Mouse (Mus musculus) cortical plate, adult 2 months (tissue): Measurements from ENCODE around the gene Hectd2. TPM values are rescaled to one million over a fixed set of nuclear protein-coding genes. Genes with fewer than 3 reads are reported as not detected.

ENCODE experiments used
- H3K27ac ChIP-seq: fragments of 200-500 bp; 2 replicates; pipeline ENCODE4 v1.5.1; 2012; ENCODE audit warnings: low read length, control low read depth, inconsistent platforms; ENCODE audit not compliant: insufficient read depth
- H3K4me1 ChIP-seq: fragments of 200-500 bp; 2 replicates; pipeline ENCODE4 v1.6.1; 2011; ENCODE audit warnings: low read length; ENCODE audit not compliant: control insufficient read depth, insufficient read depth
- H3K4me3 ChIP-seq: fragments of 200-500 bp; 2 replicates; pipeline ENCODE4 v1.5.1; 2011; ENCODE audit warnings: mild to moderate bottlenecking, low read length, control low read depth; ENCODE audit not compliant: insufficient read depth
- CTCF ChIP-seq: fragments of 200-500 bp; IDR thresholded peaks from 2 replicates; pipeline ENCODE4 v1.5.1; 2011; ENCODE audit warnings: mild to moderate bottlenecking, control low read depth, low read length; ENCODE audit not compliant: insufficient read depth; ENCODE audit errors: extremely low read depth
- POLR2A ChIP-seq: fragments of 200-500 bp; IDR thresholded peaks from 2 replicates; pipeline ENCODE4 v1.6.1; 2011; ENCODE audit warnings: mild to moderate bottlenecking, low read length, control low read depth; ENCODE audit not compliant: insufficient read depth; ENCODE audit errors: extremely low read depth
- polyA plus RNA-seq: library from polyadenylated mRNA; depleted of rRNA; stranded (reverse); fragments of >200 nt; gene quantifications from 2 replicates; pipeline ENCODE4 v1.2.3, GENCODE M21; 2012; rRNA removed

The Hectd2 gene
- 12.8 and 15.0 TPM in 2 replicates for polyA plus RNA-seq

DNA sequence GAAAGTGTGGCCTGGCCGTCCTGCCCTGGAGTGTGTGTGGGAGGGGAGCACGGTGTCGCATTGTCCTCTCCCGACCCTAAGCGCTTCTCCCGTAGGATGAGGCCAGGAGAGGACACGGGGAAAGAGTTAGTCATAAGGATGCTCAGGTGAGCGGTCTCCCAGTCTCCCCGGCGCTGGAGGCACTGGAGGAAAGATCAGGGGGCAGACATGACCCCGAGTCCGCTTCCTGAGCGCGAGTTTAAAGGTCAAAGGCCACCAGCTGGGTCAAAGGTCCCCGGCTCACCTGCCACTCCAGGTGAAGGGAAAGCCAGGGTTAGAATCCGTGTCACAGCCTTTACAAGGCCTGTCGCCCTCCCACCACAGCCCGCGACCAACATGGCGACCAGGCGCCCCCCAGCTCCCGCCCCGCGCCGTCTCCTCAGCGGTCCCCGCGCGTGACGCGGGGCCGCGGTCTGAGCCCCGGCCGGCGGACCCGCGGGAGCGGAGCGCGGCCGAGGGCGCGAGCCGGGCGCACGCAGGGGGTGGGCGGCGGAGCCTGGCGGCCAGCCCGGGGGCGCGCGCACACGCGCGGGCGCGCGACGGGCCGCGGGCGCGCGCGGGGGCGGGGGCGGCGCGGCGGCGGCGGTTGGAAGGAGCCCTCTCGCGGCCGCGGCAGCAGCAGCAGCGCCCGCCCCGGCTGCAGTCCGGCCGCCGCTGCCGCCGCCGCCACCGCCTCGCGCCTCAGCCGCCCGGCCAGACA, at the start of gene Hectd2:
TSS of gene Hectd2 (plus strand) at position 594 of the 739 bp plus-strand sequence.
- Histone ChIP-seq H3K4me3 (peak within 1 kb of the TSS; percentile 71), H3K4me1 (no peaks in the 10 kb centered on the region), H3K27ac (peak within 1 kb of the TSS; percentile 99)
- TF ChIP-seq CTCF (no peak), POLR2A (no peak)

DNA sequence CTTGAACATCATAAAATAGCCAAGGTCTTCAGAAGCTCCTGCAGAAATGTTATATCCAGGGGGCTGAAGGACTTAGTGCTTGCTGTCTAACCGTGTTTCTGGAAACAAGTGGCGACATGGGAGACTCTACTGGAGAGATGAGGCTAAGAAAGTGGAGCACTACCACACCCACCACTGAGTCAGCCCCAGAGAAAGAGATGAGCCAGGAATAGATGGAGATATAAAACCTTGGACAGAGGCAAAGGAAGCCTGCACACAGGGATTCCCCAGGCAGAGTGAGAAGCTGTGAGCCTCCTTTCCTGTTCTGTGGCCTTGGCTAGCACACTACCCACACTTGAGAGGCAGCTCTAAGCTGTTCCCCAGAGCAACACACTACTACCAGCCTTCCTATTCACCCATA, 49.7 kb upstream of the Hectd2 start:
- Histone ChIP-seq H3K27ac (no peak overlapping the region), H3K4me3 (no peak overlapping the region), H3K4me1 (no peaks in the 10 kb centered on the region)
- TF ChIP-seq CTCF (no peak), POLR2A (no peak)

DNA sequence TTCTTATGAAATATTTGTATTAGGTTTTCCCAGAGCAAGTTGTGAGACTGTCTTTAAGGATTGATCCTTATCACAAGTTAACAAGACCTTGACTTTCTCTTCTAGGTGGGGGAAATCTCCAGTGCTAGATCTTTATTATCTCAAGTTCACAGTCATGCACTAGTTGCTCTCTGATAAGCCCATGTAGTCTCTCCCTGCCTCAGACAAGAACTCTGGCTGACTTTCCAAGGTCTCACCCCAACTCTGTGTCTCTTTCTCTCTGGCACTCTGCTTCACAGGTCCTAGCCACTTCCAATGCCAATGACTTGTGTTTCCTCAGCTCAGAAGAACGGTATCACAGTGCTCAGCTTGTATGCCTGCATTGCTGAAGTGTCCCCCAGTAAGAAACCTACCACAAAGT, 43.1 kb upstream of the Hectd2 start:
- Histone ChIP-seq H3K27ac (no peak overlapping the region), H3K4me3 (no peak overlapping the region), H3K4me1 (no peaks in the 10 kb centered on the region)
- TF ChIP-seq POLR2A (no peak), CTCF (no peak)

DNA sequence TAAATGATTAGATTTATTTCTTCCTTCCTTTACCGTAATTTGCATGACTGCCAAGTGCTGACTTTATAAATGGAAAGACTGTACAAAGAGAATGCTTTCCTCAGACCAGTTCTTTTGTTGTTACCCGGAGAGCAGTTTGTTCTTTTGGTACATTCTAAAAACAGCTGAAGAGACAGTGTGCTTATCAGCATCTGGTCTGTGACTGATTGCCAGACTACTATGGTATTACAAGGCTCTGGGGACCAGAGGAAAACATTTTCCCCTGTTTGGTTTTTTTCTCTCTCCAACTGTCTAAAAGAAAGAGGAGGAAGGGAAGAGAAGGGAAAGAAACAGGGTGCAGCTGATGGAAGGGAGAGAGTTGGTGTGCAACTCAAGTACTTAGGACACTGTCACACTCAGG, 36.0 kb upstream of the Hectd2 start:
- H3K4me1 ChIP-seq: no peaks in the 10 kb centered on the region; the same call in 1 of the 2 replicates
- no peak for TF ChIP-seq CTCF
- TF ChIP-seq POLR2A: no peak
- no peak overlapping the region for H3K4me3 ChIP-seq
- H3K27ac ChIP-seq: no peak overlapping the region

DNA sequence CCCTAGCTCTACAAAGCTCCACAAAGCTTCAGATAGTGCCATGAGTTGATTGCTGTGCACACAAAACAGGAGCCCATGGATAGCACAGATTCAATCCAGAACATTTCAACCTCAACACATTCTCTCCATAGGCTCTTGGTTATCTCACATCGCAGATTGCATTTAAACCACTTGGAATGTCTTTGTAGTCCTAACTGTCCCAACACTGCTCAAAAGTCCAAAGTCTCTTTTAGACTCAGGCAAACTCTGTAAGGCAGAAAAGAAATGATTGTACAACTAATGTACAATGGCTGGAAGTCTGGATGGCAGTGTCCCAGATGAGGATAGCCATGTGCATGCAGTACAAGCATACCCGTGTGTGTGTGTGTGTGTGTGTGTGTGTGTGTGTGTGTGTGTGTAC, 32.9 kb upstream of the Hectd2 start:
- no peak for TF ChIP-seq POLR2A
- TF ChIP-seq CTCF: no peak
- Histone ChIP-seq H3K4me1 (no peaks in the 10 kb centered on the region; the same call in 1 of the 2 replicates), H3K4me3 (no peak overlapping the region), H3K27ac (no peak overlapping the region)

DNA sequence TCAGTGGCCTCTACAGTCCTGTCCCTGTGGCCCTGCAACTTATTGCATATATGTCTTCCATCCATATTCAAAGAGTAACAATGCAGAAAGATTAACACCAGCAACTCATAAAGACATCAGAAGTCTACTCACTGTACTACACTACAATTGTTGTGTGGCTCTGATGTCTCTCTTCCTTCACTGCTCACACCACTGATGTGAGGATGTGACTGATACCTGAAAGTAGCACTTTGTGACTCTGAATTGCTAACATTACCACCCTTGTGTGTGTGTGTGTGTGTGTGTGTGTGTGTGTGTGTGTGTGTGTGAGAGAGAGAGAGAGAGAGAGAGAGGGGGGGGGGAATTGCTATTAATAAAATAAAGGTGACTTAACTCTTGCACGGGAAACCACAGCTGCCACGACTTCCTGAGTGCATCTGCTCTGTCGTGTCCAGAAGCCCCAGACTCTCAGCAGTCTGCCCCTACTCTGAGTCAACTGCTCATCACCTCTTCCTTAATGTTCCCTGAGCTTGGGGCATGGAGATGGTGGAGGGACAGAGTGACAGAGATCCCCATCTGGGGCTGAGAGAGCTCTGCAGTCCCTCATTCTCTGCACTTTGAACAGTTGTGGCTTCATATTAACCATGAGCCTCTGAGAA, 31.8 kb upstream of the Hectd2 start:
- no peak overlapping the region for H3K4me3 ChIP-seq
- no peak overlapping the region for H3K27ac ChIP-seq
- H3K4me1 ChIP-seq: no peaks in the 10 kb centered on the region; the same call in 1 of the 2 replicates
- no peak for TF ChIP-seq CTCF
- TF ChIP-seq POLR2A: no peak

DNA sequence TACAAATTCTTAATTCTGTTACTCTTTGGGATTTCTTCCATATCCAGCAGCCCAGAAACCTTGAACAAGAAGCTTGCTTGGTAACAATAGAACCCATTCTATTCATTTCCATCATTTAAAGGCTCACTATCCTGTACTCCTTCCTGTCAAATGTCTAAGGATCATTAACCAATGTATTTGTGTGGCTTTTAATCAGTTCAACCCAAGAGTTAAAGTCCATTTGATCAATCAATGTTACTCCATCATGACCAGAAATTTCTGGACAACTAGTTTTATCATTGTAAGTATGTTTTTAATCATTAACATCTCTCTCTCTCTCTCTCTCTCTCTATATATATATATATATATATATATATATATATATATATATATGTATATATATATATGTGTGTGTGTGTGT, 29.4 kb upstream of the Hectd2 start:
- Histone ChIP-seq H3K4me3 (no peak overlapping the region), H3K27ac (no peak overlapping the region), H3K4me1 (no peaks in the 10 kb centered on the region)
- TF ChIP-seq POLR2A (no peak), CTCF (no peak)

DNA sequence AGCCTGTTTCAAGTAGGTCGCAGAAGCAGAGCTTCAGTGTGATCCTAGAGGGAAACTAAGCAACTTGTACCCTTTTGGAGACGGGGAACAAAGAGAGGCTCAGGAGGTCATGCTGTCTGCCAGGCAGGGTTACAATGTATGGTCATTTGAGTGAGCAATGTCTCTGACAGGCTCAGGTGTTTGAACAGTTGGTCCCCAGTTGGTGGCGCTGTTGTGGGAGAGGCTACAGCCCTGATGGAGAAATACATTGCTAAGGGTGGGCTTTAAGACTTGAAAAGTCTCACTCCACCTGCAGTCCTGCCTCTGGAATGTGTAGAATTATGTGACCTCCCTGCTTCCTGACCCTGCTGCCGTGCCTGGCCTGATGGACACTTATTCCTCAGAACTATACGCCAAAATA, 21.4 kb upstream of the Hectd2 start:
- Histone ChIP-seq H3K4me3 (no peak overlapping the region), H3K4me1 (peaks cover 6% of the 10 kb centered on the region), H3K27ac (no peak overlapping the region)
- peak; percentile 26; the same call in 1 of the 2 replicates for TF ChIP-seq CTCF
- TF ChIP-seq POLR2A: no peak

DNA sequence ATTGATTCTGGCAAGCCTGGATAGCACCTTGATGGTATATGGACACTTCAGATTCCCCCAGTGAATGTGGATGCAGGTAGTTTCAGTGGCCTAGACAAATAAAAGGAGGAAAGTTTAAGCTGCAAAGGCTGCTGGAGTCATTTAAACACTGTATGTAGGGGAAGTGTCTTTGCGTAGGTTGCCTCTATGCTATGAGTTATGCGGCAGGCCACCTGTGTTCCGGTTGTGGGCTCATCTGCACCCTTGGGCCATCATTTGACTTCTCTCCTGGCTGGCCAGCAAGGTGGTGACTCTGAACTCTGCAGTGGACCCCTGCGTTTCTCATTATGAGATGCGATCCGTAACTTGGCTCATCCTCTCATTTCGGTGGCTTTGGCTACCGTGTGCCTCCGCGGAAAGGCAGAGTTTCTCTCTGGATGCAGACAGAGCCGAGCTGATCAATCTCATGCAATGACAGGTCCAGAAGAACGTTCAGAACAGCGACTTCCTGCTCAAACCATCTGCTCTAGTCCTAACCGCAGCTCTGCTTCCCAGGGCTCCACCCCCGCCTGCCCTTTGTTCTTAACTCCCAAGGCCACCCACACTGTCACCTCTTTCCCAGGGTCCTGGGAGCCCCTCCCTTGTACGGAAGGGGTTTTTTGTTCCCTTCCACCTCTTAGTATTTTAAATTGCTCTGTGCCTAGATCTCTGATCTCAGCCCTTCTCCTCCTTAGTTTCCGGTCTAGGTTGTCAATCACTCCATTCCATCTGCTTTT, 20.3 kb upstream of the Hectd2 start:
- H3K4me1 ChIP-seq: peaks cover 6% of the 10 kb centered on the region
- peak overlapping the region; percentile 28 for H3K4me3 ChIP-seq
- TF ChIP-seq CTCF (no peak), POLR2A (no peak)
- H3K27ac ChIP-seq: no peak overlapping the region
